Mouse (Mus musculus) heart, adult 9 months (tissue): ENCODE measurements at regions not wholly inside any gene's neighbourhood (a gene's known extent, or its start where the extent isn't known, plus 50 kb on each side); places are given as distances from the start of the nearest gene placed in this dataset.

Experiments
- DNase-seq, 2 experiments: peaks; one replicate each; pipeline ENCODE4 v3.0.0; 2022; ENCODE audit warnings: low spot score in 2 of 2

DNA sequence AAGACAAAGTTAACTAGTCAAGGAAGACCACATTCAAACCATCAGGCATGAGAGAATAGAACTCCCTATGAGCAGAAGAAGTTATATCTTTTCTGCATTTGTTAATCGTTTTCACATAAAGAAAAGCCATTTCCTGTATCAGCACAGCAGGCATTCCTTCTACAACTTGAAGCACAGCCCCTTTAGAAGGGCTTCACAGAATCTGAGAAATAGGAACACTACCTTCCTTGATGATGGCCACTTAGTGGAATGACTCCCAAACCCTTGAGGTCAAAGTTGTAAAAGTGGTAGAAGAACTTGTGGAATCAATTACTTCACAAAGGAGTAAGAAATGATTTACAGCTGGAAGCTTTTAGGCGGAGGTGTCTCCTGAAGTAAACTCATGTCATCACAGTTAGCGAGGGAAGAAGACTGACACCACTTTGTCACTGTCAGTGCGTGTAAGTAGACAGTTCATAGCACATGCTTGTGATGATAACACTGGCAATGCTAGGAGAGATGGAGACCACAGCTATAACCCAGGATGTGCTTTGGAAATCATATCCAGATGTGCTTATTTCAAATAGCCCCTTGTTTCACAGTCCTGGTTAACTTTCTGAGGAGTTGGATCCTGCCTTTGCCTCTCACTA lies 580.3 kb downstream of the Kctd12 start:
- DNase-seq: no peak

- no peak for DNase-seq
Measured at GRCm38 (mm10) chr14:102396036-102396734, 586.3 kb downstream of the Kctd12 start.

DNA sequence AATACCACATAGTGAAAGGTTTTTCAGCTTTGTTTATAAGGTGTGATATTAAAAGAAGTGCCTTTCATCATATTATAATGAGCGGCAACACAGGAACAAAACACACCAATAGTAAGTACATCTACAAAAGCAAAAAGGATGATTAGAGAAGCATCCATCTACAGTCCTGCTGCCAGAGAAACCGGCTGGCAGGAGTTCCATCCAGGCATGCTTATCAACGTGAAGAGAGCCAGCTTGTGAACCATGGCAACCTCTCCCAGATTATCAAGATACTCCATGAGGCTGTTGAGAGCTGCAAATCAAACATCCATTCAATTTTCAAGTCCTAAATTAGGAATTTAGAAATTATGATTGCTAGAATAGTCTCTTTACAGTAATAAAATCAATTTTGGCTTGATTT lies 590.1 kb downstream of the Kctd12 start:
- no peak for DNase-seq

GRCm38 (mm10) chr14:102372994-102373567 lies 609.4 kb downstream of the Kctd12 start:
- DNase-seq: no peak

GRCm38 (mm10) chr14:102361589-102361988 lies 620.8 kb downstream of the Kctd12 start:
- DNase-seq: no peak

- no peak for DNase-seq
Measured at GRCm38 (mm10) chr14:102329409-102329808, 599.7 kb downstream of the Lmo7 start.

DNA sequence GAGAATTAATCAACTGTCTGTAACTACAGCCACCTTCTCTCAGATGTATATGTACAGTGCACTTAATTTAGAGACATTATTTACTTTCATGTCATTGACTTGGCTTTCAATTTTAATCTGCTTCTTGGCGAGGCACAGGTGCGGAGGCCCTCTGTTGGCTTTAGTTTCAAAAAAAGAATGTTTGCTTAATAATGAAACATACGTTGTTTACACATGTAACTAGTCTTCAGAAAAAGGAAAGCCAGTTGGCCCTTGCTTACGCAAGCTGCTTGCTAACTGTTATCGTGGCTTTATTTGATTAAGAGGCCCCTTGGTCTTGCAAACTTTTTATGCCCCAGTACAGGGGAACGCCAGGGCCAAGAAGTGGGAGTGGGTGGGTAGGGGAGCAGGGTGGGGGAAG lies 576.6 kb downstream of the Lmo7 start:
- DNase-seq: no peak

- DNase-seq: no peak
Measured at GRCm38 (mm10) chr14:102302826-102303225, 573.1 kb downstream of the Lmo7 start.

DNA sequence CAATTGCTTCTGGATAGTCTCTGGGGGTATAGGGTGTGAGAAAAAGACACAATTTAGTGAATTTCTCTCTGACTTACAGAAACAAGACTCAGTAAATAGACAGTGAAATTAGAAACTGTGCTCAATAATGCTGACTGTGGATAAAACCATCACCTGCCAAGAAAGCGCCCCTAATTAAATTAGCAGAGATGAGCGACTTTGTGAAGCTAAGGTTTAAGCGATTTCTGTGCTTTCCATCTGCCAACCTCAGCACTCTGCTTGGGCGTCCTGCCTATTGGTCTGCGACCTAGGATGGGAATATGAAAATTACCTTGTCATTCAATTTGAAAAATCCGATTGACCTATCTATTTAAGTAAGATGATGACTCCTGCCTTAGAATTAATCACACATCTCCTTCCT lies 570.5 kb downstream of the Lmo7 start:
- no peak for DNase-seq

- DNase-seq: no peak
Measured at GRCm38 (mm10) chr14:102291361-102291760, 561.6 kb downstream of the Lmo7 start.

GRCm38 (mm10) chr14:102250076-102250475 lies 520.3 kb downstream of the Lmo7 start:
- DNase-seq: no peak

DNA sequence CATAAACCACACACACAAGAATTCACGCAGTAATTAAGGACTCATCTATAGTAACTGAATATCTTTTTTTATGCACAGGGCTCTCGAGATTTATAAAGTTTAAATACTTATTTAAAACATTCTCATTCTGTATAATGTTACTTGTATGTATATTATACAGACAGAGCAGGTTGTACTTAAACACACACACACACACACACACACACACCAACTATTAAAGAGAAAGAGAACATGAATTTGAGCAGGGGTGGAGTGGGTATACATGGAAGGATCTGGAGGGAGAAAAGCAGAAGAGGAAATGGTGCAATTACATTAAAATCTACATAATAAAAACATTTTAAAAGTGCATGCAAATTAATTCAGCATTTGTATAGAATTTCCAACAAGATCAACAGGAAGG lies 518.8 kb downstream of the Lmo7 start:
- no peak for DNase-seq

DNA sequence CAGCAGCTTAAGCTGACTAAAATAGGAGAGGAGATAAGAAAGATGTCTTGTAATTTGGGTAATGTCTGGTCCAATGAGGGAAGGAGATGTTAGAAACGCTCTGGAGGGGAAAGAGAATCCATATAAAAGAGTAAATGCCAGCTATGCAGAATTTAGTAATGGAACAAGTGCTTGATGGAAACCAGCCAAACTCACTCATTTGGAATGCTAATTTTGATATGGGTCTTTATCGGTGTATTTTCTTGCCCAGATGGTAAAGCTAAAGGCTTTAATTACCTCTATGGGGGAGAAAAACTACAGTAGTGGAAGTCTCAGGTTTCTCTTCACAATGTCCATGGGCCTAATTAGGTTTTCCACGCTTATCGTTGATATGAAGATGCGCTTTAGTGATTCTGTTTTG lies 518.3 kb downstream of the Lmo7 start:
- no peak for DNase-seq

- no peak for DNase-seq
Measured at GRCm38 (mm10) chr14:102243806-102244536, 514.2 kb downstream of the Lmo7 start.

DNA sequence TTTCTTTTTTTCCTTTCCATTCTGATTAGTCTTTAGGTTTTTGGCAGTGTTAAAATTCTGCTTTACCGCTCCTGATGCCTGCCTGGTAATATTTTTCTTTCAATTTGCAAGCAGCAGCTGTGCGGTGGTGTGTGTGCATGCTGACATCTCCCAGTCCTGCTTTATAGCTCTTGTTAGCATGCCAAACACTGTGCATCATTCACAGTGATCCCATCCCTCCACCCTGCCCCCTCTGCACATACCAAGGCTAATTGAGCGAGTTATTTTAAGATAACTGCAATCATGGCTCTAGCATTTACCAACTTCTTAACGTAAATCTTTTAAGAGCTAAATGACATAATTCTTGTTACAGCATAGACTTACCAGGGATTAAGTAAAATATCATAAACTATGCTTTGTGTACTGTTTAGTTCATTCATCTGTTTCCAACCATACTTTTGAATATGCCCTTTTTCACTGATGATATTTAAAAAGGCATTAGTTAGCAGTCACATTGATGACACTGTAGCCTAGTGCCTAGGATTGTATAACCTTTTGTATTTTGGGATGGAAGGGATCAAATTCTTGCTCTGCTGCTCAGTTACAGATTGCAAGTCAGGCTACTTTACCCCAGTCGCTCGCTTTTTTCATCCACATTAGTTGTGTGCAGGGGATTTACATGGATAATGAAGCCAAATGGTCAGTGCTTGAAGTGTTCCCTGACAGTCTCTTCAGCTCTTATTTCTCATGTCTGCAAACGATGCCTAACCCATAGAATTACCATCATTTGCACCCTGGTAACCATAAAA lies 487.0 kb downstream of the Lmo7 start:
- DNase-seq: no peak

DNA sequence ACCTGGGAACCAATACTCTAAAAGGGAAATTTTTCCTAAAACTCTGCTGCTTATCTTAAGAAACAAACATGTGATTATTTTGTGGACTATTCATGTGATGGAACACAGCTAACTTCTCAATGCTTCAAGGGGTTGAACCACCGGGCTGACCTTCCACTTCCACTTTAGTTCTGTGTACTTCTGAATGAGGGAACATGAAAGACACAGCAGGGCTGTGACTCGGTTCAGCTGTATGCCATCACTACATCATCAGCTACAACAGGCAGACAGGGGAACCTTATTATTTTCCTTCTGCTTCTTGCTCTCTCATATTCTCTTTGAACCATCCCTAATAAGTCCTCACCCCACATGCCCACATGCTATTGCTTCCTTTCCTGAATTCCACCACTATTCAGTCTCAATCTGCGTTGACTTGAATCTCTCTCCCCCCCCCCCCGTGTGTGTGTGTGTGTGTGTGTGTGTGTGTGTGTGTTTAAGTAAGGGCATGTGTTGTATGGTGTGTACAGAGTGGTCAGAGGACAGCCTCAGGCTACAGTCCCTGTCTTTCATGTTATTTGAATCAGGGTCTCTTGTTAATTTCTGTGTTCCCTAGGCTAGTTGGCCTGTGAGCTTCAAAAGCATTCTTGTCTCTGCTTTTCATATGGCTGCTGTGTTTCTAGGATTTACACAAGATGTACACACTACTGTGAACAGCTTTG lies 485.7 kb downstream of the Lmo7 start:
- DNase-seq: no peak

DNA sequence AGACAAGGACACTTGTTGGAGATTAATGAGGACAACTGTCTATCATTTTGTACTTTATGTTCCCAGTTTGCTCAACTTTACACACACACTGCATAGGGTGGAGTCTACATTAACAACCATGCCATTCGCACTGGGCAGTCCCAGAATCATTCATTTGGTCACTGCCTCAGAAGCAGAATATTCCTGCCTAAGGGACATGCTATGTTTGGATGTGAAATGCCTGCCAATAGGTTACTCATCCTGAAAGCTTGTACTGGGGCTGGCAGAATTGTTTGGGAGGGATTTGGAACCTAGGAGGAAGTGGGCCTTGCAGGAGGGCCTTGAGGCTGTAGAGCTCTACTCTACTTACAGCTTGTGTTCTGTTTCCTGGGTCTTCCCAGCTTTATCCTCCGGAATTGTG lies 482.3 kb downstream of the Lmo7 start:
- DNase-seq: no peak

DNA sequence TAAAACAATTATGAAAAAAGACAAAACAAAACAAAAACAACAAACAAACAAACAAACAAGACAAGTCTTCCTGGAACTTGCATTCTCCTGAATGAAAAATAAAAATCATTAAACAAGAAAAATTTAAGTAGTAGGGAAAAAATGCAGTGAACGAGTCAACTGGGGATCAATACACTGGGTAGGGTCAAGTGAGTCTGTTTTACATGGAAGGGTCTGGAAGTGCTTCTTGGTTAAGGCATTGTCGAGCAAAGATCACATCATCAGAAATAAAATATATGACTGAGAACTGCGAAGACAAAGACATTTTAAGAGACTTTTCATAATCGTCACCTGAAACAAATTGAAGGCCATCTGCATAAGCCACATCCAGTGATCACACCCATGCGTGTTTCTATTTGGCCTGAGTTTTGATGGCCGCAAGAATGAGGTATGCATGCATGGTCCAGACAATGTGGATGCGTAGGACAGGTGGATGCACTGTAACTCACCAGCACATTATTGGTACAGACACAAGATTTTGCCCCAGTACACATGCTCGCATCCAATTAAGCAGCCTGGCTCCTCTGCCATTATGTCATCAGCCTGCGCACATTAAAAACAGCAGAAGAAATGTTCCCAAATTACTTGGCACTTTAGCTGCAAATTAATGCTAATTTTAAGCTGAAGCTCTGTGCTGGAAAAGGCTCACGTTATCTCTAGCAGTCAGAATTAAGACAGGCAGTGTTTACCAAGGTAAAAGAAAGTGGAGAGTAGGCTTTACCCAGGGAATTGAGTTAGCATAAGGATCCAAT lies 475.3 kb downstream of the Lmo7 start:
- DNase-seq: no peak

DNA sequence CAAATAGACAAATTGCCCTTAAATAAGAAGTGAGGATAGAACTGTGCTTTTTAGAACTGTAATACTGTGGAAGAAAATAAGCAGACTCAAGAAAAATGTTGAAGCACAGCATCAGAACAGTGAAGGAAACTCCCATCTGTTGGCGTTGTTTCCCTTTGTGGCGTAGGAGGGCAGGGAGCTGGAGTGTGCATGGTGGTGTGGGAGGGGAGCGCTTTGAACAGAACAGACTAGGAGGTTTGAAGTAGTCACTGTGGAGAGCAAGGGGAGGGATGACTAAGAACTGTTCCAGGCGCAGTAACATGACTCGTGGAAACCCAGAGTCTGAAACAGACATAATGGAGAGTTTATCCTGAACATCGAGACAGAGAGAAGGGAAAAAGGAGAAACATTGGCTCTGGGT lies 469.7 kb downstream of the Lmo7 start:
- DNase-seq: no peak

- no peak for DNase-seq
Measured at GRCm38 (mm10) chr14:102190786-102191185, 461.0 kb downstream of the Lmo7 start.
